Mouse (Mus musculus): ENCODE results near the gene Acbd5.

Gene Acbd5

DNA sequence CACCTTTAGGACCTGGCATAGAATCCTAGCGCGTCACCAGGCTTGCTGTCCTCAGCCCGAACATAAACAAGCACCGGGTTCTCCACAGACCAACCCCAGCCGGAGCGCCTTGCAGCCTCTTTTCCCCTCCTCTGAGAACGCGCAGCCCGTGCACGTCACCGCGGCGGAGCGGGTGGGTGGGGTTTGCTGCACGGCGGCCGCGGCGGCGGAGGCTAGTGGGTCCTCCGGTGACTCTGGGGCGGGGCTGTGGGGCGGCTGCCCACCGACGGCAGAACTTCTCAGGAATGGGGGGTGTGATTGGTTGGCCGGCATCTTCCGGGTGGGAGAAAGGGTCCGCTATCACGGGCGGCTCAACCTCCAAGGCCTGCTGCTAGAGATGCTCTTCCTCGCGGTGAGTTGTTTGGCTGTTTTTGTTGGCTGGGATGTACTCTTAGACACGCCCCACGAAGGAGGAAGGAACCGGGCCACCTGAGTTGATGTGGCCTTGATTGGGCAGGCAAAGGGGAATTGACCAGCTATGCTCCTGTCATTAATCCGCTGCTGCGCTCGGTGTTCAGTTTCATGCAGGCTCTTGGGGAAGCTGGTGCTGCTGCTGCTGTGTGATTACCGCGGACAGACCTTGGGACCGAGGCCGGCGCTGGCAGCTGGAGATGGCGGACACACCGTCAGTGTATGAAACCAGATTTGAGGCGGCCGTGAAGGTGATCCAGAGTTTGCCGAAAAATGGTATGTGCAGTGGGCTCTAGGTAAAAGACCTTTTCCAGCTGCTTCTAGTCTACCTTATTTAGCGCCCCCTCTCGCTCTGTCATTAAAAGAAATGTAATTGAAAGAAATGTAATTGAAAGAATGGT lies 1.2 kb downstream of the Acbd5 start:
- peak; percentile 95 for DNase-seq (ENCODE audit: low read depth, low spot score)

DNA sequence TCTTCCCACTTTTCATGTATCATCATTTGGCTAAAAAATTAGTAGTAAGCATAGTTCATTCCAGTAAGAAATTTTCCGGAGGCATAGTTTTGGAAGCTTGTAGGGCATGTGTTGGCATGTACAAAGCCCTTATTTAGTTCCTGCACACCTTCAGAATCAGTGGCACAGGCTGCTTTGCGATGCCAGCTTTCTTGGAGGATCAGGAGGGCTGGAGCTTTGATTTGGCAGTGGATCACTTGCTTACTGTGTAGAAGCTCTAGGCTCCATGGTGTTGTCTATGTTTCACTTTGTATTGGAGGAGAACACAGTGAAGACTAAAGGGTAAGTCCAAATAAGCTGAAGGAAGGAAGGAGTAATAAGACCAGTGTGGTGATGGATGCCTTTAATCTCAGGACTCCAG lies 2.5 kb downstream of the Acbd5 start:
- no peak for DNase-seq (ENCODE audit: low read depth, low spot score)

DNA sequence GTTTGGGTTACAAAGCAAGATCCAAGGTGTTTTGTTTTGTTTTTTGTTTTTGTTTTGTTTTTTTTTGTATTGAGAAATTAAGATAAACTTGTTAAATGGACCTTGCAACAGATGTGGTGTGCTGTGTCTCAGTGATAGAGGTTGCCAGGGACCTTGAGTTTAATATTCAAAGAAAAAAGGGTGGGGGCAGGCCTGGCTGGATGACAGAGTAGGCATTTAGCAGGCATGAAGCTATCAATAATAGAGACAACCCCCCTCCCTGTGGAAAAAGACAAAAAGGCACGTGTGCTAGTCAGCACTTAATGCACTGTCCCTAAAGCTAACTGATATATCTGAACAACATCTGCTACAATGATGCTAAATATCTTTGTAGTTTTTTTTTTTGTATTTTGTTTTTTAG lies 3.4 kb downstream of the Acbd5 start:
- DNase-seq (ENCODE audit: low read depth, low spot score): no peak

DNA sequence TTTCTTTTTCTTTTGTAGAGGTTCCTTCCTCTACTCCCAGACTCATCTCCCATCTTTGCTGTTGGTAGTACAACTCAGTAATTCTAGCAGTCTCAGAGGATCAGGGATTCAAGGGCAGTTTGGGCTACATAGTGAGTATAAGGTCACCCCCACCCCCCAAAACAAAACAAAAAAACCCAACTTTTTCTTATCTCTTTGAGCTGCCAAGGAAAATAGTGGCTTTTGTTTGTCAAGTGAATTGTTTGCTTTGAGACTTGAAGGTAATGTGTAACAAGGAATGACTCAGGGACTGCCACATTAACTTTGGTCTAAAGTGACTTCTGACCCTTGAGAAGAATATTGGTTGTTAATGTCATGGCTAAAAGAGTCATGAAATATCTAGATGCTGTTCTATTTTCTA lies 7.9 kb downstream of the Acbd5 start:
- DNase-seq (ENCODE audit: low read depth, low spot score): no peak

DNA sequence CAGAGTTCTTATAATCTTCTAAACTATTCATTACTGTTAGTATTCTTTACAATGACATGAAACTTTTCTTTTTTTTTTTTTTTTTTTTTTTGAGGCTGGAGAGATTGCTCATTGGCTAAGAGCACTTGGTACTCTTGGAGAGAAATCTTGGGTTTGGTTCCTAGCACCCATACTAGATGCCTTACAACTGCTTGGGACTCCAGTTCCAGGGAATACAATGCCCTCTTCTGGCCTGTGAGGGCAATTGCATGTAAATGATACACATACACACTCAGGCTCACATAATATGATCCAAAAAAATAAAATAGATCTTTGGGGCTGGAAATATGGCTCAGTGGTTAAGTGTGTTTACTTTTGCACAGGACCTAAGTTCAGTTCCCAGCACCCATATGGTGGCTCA lies 8.8 kb downstream of the Acbd5 start:
- peak; percentile 12 for DNase-seq (ENCODE audit: low read depth, low spot score)

DNA sequence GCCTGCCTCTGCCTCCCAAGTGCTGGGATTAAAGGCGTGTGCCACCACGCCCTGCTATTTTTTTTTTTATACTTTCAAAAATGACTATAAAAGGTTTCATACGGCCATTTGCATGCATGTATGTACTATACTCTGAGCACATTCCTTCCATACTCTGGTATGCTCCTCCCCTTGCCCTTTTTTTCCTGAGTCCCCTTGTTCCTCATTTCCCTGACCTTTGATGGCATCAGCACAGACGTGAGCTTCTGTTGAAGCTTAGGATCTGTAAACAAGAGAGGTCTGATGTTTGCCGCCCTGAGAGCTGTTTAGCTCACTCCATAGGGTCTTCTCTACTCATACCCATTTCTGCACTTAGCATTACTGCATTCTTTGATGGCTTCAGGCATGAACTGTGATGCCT lies 9.7 kb downstream of the Acbd5 start:
- no peak for DNase-seq (ENCODE audit: low read depth, low spot score)

DNA sequence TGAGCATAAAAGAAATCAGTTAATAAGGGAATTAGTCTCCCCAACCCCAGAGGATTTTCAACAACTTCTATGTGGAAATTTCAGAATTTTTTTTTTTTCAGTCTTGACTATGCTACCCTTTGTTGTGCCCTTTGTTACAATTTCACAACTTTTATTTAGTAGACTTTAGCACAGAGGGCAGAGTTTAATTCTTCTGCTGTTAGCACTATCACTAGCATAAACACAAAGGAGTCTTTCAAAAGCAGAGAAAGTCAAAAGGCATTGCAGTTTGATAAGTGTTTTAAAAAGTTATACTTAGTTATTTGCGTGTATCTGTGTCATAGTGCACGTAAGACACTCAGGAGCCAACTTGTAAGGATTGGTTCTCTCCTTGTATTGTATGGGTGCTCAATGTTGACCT lies 10.6 kb downstream of the Acbd5 start:
- no peak for DNase-seq (ENCODE audit: low read depth, low spot score)

DNA sequence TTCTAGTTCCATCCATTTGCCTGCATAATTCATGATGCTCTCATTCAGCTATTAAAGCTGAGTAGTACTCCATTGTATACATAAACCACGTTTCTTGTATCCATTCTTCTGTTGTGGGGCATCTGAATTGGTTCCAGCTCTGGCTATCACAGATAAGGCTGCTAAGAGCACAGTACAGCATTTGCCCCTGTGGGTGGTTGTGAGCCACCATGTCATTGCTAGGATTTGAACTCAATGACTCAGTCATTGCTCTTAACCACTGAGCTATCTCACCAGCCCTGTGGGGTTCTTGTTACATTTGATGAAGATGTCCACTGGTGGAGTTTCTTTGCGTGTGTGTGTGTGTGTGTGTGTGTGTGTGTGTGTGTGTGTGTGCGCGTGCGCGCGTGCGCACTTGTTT lies 16.6 kb downstream of the Acbd5 start:
- no peak for DNase-seq (ENCODE audit: low read depth, low spot score)

DNA sequence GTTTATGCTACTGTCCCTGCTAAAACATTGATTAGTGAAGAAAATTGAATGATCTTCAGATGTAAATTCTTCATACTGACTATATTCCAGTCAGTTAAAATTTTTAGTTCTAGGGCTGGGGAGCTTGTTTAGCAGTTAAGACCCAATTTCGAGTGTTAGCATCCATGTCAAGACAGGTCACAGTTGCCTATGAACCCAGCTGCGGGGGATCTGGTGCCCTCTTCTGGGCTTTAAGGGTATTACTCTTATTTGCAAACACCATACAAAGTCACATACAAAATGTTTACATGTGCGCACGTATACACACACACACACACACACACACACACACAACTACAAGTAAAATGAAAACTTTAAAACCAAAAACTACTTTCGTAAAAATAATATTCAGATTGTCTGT lies 24.2 kb downstream of the Acbd5 start:
- peak; percentile 81 for DNase-seq (ENCODE audit: low read depth, low spot score)

DNA sequence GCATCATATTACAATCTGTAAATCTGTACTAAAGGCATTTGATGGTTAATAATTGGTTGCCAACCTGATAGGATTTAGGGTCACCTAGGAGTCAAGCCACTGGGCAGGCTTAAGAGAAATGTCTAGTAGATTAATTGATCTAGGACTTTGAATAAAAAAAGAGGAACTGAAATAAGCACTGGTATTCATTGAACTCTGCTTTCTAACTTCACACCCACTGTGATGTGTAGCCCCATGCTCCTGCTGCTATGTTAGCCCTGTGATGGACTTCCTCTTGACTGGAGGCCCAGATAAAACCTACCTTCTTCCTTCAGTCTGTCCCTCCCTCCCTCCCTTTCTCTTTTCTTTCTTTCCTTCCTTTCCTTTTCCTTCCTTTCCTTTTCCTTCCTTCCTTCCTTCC lies 29.1 kb downstream of the Acbd5 start:
- DNase-seq (ENCODE audit: low read depth, low spot score): no peak

DNA sequence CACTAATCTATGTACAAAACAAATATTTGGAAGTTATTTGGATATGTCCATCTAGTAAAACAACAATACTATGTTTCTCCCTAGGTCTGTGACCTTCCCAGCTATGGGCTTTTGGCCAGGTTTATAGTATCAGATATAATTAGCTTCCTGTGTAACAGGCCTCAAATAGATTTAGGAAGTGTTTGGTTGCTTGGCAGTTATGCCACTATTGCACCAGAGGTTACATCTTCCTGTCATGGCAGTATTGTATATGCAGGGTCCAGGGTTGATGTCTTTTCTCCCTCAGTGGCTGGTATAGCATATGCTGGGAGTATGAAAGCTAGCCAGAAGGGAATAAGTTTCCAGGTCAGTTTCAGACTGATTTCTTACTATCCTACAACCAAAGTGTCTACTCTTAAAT lies 34.3 kb downstream of the Acbd5 start:
- no peak for DNase-seq (ENCODE audit: low read depth, low spot score)

DNA sequence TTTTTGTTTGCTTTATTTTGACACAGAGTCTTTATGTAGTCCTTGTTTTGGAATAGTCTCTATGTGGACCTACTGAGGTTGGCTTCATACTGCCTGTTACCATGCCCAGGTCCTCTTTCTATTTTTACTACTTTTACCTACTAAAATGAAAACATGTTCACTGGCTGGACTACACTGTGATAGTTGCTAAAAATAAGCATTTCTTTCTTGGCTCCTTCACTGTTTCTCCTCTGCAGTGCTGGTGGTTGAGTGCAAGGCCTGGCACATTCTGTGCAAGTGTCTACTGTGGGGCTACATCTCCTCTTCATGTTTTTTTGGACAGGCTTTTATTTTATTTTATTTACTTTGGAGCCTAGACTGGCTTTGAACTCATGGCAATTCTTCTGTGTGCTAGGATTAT lies 51.6 kb downstream of the Acbd5 start:
- DNase-seq (ENCODE audit: low read depth, low spot score): no peak

DNA sequence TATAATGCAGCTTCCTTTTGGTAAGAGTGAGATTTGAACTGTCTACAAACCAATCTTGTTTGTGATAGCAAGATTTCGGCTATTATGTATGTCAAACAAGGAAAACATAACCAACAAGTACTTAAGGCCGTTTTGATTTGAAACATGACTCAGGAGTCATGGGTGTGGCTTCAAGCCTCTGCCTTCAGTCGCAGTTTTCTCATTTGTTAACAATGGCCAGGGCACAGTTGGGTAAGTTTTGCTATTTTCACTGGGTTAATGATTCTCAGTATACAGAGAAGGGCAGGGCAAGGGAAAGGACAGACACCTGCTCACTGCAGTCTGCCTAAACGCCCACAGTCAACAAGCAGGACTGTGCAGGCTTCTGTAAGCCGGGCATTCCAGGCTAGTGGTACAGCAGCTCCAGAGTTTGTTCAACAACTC lies 87.2 kb downstream of the Acbd5 start:
- no peak for DNase-seq (ENCODE audit: low read depth, low spot score)

DNA sequence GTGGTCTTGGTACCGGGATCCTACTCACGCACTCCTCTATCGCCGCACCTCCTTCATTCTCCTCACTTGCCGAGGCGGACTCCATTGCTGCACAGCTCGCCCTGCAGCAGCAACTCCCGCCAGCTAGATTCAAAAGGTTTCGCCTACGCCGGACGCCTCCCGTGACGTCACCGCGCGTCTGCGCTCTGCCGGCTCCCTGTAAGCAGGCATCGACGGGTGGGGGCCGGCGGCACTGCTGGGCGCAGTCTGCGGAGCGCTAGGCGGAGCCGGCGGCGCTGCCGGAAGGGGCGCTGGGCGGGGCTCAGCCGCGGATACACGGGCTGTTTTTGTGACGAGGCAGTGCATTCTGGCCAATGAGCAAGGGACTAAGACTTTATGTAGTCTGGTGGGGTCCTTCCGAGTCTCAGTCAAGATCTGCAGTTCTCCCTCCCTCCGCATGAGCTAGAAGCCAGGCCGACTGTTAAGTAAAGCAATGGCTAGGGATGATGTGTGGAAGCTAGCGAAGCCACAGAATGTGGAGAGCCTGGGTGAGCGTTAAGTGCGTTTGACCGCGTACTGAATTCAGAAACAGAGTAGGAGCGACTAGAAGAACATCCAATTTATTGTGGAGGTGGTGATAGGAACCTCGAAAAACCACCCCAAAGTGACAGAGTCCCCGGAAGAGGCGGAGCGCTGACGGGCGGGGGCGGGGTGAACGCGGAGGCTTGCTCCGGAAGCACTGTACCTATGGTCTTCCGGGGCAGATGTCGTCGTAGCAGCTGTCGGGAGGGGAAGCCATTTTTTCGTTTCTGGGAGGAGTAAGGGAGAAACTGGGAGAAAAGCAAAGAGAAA lies 88.0 kb downstream of the Acbd5 start, which contains the start of the genes Mastl and Yme1l1:
Mastl (minus strand) TSS at position 248 of the 831 bp plus-strand sequence.
Yme1l1 (plus strand) TSS at position 593 of the 831 bp plus-strand sequence.
- DNase-seq (ENCODE audit: low read depth, low spot score): peak; percentile 100

DNA sequence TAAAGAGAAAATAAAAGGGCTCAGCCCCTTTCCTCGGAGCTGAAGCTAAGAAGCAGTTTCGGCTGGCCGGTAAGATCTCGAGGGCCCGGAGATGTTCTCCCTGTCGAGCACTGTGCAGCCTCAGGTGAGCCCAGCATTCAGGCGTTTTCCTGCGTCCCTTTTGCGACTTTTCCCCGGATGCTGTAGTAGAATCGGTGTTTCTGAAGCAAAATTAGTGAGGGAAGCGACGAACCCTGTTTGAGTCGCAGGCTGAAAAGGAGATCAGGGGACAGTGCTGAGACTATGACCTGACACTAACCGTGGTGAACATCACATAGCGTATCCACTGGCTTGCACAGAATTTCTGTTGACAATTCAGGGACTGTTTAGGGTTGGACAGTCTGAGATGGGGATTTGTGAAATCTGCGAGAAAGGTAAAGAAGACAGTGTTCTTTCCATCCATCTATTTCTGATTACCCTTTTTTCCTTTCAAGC lies 88.7 kb downstream of the Acbd5 start:
- no peak for DNase-seq (ENCODE audit: low read depth, low spot score)

Measured in CD4-positive, CD25-positive, alpha-beta regulatory T cell, adult 2 months (primary cell).